In the genomic region with DNA sequence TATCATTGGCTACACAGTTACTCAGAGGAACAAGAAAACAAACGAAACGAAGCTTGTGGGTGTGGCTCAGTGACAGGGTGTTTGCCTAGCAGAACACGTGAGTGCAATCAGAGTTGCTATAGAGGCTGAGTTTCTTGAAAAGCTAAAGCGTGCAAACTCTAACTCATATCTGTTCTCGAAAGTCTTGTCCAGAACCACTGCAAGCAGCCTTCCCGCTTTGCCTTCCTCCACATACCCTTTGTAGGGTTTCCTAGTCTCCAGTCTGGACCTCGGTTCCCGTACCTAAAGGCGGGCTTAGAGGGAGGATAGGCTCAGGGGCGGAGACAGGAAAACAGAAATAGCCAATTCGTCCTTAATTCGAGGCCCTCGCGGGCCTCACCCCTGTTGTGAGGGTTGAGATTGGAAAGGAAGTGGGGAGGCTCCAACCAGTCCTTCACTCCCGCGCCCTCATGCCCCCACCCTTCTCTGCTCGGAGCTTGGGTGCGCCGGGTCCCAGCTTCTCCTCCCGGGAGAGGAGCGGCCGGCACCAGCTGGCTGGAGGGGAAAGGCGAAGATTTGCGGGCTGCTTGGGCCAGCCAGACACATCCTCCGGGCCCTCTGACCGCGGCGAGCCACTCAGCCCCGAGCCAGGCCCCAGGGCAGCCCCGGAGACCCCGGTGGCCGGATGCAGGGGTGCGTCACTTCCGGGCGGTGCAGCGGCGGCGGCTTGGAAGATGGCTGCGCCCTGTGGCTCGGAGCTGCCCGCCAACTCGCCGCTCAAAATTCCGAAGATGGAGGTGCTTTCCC, we compare ENCODE assay signal across 8 mouse cellular contexts. TPM values are rescaled to one million over a fixed set of nuclear protein-coding genes. Genes with fewer than 3 reads are reported as not detected.
DNase-seq lines count a peak whose midpoint lies in the region; ATAC-seq lines count a peak whose summit lies in the region.

A gene (plus strand): TSS at position 709 of the 786 bp plus-strand sequence.

- peaks cover 22% of the 10 kb centered on the region for H3K4me1 ChIP-seq in hindbrain, embryonic 14.5 days (replicated peaks; ENCODE audit: control insufficient read depth, insufficient read depth, low read length)

- peak; percentile 95 for ATAC-seq in hindbrain, embryonic 14.5 days (ENCODE audit: low FRiP score)

- peak within 1 kb of the TSS; percentile 98 for H3K27ac ChIP-seq in hindbrain, embryonic 14.5 days

- H3K4me3 ChIP-seq in hindbrain, embryonic 14.5 days (replicated peaks; ENCODE audit: low read length), result peak within 1 kb of the TSS; percentile 100

- H3K4me2 ChIP-seq in hindbrain, embryonic 14.5 days (replicated peaks), result peak within 1 kb of the TSS; percentile 70

- under 1% methylated on average over 43 of the region's 44 CpGs for WGBS in hindbrain, embryonic 14.5 days

- H3K36me3 ChIP-seq in hindbrain, embryonic 14.5 days (replicated peaks; ENCODE audit: control insufficient read depth, insufficient read depth), result no peaks in the 10 kb centered on the region

- peak within 1 kb of the TSS; percentile 93 for H3K9ac ChIP-seq in hindbrain, embryonic 14.5 days

- no peaks in the 10 kb centered on the region for H3K27me3 ChIP-seq in hindbrain, embryonic 14.5 days (ENCODE audit: control insufficient read depth, insufficient read depth, low read length)

- peak; percentile 89 for DNase-seq in NIH3T3 (ENCODE audit: low read depth)
- DNase-seq in cerebellum, postnatal 14 days, result peak; percentile 93 to 95
- DNase-seq in frontal cortex, postnatal 25 days (ENCODE audit: low spot score in 2 of 2), result peak; percentile 72 to 78
- DNase-seq in hindbrain, embryonic 14.5 days (ENCODE audit: low spot score), result peak; percentile 84
- peak; percentile 89 to 90 for DNase-seq in layer of hippocampus, postnatal 36 days
- DNase-seq in lung, postnatal 36 days, result peak; percentile 91
- peak; percentile 92 for DNase-seq in retina, postnatal 1 day
- peak; percentile 87 to 90 for DNase-seq in urinary bladder, adult 18-20 months (ENCODE audit: low spot score in 2 of 2)

- H3K9me3 ChIP-seq in hindbrain, embryonic 14.5 days (ENCODE audit: control insufficient read depth, low read length), result no peaks in the 10 kb centered on the region

RNA-seq across cellular contexts. Expression of the gene that starts here (rescaled TPM):
- polyA plus RNA-seq in hindbrain, embryonic 14.5 days (2014; fragmentation: Nextera tagmentation; extraction: Ambion mirVana), result 29.9 and 36.6 TPM in 2 replicates
- total RNA-seq in layer of hippocampus, postnatal 36 days (2021), result 10 to 100 TPM; 21.9 to 27.5 TPM

Comparison
In these comparisons a context has a peak if more than half of its experiments do, and no peak if none do; other contexts are left out.
1. Peak in every context shown above with its lines: DNase-seq, ATAC-seq, H3K4me3 ChIP-seq and H3K27ac ChIP-seq.